Mouse (Mus musculus): ENCODE measurements at regions not wholly inside any gene's neighbourhood (a gene's known extent, or its start where the extent isn't known, plus 50 kb on each side); places are given as distances from the start of the nearest gene placed in this dataset.
"Not testable (repeated sequence)": the region's sequence is repeated elsewhere in the genome, so short reads cannot be mapped to it uniquely, and the experiment has no call there.

DNA sequence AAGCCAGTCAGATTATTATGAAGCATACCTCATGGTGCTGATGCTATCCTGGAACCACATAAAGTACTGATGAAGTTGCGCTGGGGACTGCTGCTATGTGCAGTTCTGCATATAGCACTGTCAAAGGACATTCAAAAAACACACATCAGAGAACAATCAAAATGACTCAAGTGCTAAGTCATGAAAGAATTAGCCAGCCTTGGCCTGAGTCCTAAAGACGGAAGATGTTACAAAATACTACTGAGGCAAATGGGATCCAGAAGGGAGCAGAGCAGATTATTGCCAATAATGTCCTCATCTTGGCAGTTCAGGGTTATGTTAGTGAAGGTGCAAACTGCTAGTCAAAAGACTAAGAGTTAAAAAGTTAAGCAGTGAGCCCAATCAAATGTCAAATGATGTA lies 87.9 kb upstream of the Mpdz start:
- Histone ChIP-seq H3K9me3 (replicated peaks) (no peaks in the 10 kb centered on the region), H3K4me3 (replicated peaks) (no peak overlapping the region), H3K36me3 (no peaks in the 10 kb centered on the region), H3K9ac (no peak overlapping the region), H3K27ac (no peak overlapping the region), H3K4me2 (no peak overlapping the region), H3K27me3 (no peaks in the 10 kb centered on the region), H3K4me1 (replicated peaks) (no peaks in the 10 kb centered on the region)
- WGBS (ENCODE audit: insufficient replicate concordance) = 75% methylated on average over 2 of the region's 2 CpGs
- ATAC-seq (ENCODE audit: low read depth) (no peak), DNase-seq (no peak)

DNA sequence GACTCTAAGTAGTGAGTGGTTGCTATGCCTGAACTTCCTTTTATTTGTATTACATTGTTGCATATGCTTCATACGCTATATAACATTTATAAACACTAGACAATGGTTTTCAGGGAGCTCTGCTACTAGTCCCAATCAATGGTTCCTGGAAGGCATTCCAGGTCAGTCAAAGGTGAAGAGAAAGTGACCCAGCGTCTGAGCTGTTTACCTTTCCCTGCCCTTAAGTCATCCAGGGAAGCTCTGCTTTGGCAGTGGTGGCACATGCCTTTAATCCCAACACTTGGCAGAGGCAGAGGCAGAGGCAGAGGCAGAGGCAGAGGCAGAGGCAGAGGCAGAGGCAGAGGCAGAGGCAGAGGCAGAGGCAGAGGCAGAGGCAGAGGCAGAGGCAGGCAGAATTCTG lies 76.5 kb upstream of the Mpdz start:
- ATAC-seq (ENCODE audit: low read depth); H3K4me1 ChIP-seq (replicated peaks): not testable (repeated sequence)
- 53% methylated on average over 2 of the region's 2 CpGs for WGBS (ENCODE audit: insufficient replicate concordance)

DNA sequence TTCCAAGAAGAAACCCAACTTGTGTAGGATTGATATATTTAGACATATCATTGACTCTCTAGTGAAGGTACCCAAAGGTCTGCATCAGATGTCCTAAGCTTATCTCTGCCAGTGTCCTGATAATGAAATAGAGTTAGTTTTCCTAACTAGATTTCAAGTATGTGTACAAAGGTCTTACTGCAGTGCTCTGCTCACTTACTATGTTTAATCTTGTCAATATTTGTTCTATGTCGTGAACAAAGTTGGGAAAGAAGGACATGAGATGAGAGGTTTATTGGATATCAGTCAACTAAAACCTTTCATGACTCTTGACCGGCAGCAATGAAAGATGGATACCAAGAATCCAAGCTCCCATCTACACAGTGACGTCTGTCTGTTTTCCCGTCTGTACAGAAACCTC lies 71.9 kb upstream of the Mpdz start:
- no peak overlapping the region for H3K9ac ChIP-seq
- 62% methylated on average over 4 of the region's 4 CpGs for WGBS (ENCODE audit: insufficient replicate concordance)
- no peaks in the 10 kb centered on the region for H3K4me1 ChIP-seq (replicated peaks)
- no peak overlapping the region for H3K4me3 ChIP-seq (replicated peaks)
- no peaks in the 10 kb centered on the region for H3K27me3 ChIP-seq
- no peaks in the 10 kb centered on the region for H3K36me3 ChIP-seq
- DNase-seq (no peak), ATAC-seq (ENCODE audit: low read depth) (peak; percentile 54; the same call in 1 of the 2 replicates)
- H3K4me2 ChIP-seq = no peak overlapping the region
- no peak overlapping the region for H3K27ac ChIP-seq
- H3K9me3 ChIP-seq (replicated peaks) = no peaks in the 10 kb centered on the region

More for the DNA sequence above, 76.5 kb upstream of the Mpdz start:
- not testable (repeated sequence) for H3K9ac ChIP-seq; H3K4me2 ChIP-seq; H3K4me3 ChIP-seq (replicated peaks); DNase-seq; H3K27ac ChIP-seq; H3K36me3 ChIP-seq; H3K27me3 ChIP-seq; H3K9me3 ChIP-seq (replicated peaks)

DNA sequence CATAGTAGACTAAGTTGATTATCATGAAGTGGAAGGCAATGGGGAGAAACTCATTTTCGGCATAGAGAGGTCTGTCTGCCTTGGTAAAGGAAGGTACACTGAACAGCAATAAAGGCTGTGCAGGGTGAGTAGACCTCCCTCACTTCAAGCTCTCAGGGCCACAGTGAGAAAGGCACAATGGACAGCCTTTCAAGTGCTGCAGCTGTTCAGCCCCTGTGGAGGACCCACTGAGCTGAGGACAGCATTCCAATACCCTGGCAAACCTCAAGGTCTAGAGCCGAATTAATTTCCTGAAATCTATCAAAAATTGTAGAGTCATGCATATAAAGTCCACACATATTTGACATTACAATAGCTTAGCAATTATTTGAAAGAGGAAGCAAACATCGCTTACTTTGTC lies 69.8 kb upstream of the Mpdz start:
- 65% methylated on average over 3 of the region's 3 CpGs for WGBS (ENCODE audit: insufficient replicate concordance)
- ATAC-seq (ENCODE audit: low read depth) = no peak
- no peak overlapping the region for H3K9ac ChIP-seq

DNA sequence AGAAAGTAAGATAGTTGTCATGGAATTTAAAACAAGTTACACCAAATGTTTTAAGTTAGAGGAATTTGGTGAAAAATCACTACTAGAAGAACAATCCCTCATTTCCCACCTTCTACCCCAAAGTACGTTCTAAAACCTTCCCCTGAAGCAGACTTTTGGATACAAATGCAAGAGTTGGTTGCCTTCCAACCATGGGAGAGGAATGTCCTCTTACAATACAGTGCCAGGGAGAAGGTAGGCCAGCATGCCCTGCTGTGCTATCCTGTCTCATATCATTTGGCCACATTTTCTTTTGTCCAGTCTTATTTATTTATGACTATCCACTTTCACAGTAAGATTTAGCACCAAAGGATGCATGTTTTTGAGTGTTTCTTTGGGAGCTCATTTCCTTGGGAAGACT lies 66.2 kb upstream of the Mpdz start:
- H3K36me3 ChIP-seq = no peaks in the 10 kb centered on the region
- H3K9ac ChIP-seq = no peak overlapping the region
- no peak overlapping the region for H3K4me3 ChIP-seq (replicated peaks)
- H3K4me2 ChIP-seq = no peak overlapping the region
- 54% methylated on average over 1 of the region's 1 CpGs for WGBS (ENCODE audit: insufficient replicate concordance)
- ATAC-seq (ENCODE audit: low read depth) (no peak), DNase-seq (no peak)
- no peaks in the 10 kb centered on the region for H3K27me3 ChIP-seq
- H3K27ac ChIP-seq = no peak overlapping the region
- H3K9me3 ChIP-seq (replicated peaks) = no peaks in the 10 kb centered on the region
- H3K4me1 ChIP-seq (replicated peaks) = no peaks in the 10 kb centered on the region

More for the DNA sequence above, 69.8 kb upstream of the Mpdz start:
- Histone ChIP-seq H3K4me1 (replicated peaks) (no peaks in the 10 kb centered on the region), H3K4me2 (no peak overlapping the region), H3K27me3 (no peaks in the 10 kb centered on the region), H3K4me3 (replicated peaks) (no peak overlapping the region), H3K9me3 (replicated peaks) (no peaks in the 10 kb centered on the region), H3K27ac (no peak overlapping the region), H3K36me3 (no peaks in the 10 kb centered on the region)
- DNase-seq = no peak

DNA sequence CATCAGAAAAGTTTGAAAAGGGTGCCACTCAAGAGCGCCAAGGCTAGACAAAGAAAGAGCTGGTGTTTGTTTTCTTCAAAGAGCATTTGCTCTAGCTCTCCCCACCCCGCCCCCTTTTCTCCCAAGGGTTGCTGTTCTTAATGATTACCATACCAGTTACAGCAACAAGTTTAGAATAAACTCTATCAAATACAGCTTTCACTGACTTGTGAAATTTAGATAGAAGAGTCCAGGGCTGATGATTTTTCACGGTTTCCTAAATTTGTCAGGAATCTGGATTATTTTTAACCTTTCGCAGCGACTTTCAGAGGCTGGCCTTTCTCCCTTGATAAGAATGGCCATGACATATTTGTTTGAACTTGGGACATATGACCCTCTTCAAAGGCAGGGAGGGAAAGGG lies 64.2 kb upstream of the Mpdz start:
- ATAC-seq (ENCODE audit: low read depth) (no peak), DNase-seq (no peak)
- Histone ChIP-seq H3K9ac (no peak overlapping the region), H3K27ac (no peak overlapping the region), H3K4me1 (replicated peaks) (no peaks in the 10 kb centered on the region), H3K4me2 (no peak overlapping the region), H3K4me3 (replicated peaks) (no peak overlapping the region), H3K27me3 (no peaks in the 10 kb centered on the region), H3K36me3 (no peaks in the 10 kb centered on the region), H3K9me3 (replicated peaks) (no peaks in the 10 kb centered on the region)
- 68% methylated on average over 5 of the region's 5 CpGs for WGBS (ENCODE audit: insufficient replicate concordance)

DNA sequence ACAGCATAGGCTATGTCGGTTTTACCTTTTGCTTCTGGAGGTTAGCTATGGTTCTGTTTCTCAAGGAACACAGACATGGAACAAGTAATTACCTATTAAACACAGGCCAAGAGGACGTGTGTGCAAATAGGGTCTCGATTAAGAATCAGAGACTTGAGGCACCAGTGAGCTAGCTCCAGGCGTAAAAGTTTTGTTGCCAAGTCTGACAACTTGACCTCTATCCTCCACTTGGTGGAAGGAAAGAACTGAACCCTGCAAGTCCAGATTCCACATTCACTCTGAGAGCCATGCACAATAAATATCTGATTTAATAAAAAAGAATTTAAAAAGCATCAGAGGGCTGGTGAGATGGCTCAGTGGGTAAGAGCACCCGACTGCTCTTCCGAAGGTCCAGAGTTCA lies 63.7 kb upstream of the Mpdz start:
- no peaks in the 10 kb centered on the region for H3K36me3 ChIP-seq
- no peaks in the 10 kb centered on the region for H3K9me3 ChIP-seq (replicated peaks)
- 77% methylated on average over 6 of the region's 6 CpGs for WGBS (ENCODE audit: insufficient replicate concordance)
- DNase-seq (no peak), ATAC-seq (ENCODE audit: low read depth) (no peak)
- no peaks in the 10 kb centered on the region for H3K27me3 ChIP-seq
- H3K9ac ChIP-seq = no peak overlapping the region
- H3K27ac ChIP-seq = no peak overlapping the region
- no peak overlapping the region for H3K4me2 ChIP-seq
- no peaks in the 10 kb centered on the region for H3K4me1 ChIP-seq (replicated peaks)
- H3K4me3 ChIP-seq (replicated peaks) = no peak overlapping the region

DNA sequence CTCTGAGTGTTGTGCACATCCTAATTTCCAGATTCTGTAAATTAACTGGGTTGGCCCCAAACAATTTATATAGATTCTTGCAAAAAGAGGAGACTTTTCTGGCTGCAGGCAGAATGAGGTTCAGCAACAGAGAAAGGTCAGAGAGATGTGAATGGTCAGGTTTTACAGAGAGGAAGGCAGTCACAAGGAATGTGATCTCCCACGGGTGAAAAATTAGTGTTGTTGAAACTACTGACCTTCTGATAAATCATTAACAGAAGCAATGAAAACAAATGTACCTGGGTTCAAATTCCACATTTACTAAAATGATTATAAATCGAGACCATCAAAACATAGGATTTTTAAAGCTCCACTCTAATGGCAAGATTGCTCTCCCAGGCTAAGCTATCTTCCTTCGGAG lies 62.5 kb upstream of the Mpdz start:
- H3K9me3 ChIP-seq (replicated peaks) = no peaks in the 10 kb centered on the region
- H3K4me2 ChIP-seq = no peak overlapping the region
- no peak for DNase-seq
- H3K9ac ChIP-seq = no peak overlapping the region
- H3K4me3 ChIP-seq (replicated peaks) = no peak overlapping the region
- H3K27ac ChIP-seq = no peak overlapping the region
- H3K4me1 ChIP-seq (replicated peaks) = no peaks in the 10 kb centered on the region
- H3K36me3 ChIP-seq = no peaks in the 10 kb centered on the region
- 60% methylated on average over 3 of the region's 3 CpGs for WGBS (ENCODE audit: insufficient replicate concordance)
- H3K27me3 ChIP-seq = no peaks in the 10 kb centered on the region
- ATAC-seq (ENCODE audit: low read depth) = no peak

DNA sequence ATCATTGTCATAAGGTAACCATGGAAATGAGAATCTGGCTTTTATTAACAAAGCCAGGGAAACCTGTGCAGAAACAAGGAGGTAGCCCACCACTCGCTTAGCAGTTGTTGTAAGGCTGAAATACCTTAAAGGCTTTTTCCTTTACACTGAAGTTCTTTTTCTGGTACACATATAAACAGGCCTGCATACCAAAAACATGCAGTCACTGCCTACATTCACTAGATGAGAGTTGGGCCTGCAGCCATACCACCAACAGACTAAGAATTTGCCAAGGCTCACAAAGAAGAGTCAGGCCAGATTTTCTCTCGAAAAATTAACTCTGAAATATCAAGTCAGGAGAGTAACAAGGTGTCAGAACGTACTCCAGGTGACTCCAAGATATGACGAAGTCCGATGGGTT lies 61.3 kb upstream of the Mpdz start:
- H3K27me3 ChIP-seq = no peaks in the 10 kb centered on the region
- H3K4me1 ChIP-seq (replicated peaks) = no peaks in the 10 kb centered on the region
- 69% methylated on average over 5 of the region's 5 CpGs for WGBS (ENCODE audit: insufficient replicate concordance)
- no peak for ATAC-seq (ENCODE audit: low read depth)
- no peak overlapping the region for H3K27ac ChIP-seq
- no peak overlapping the region for H3K4me3 ChIP-seq (replicated peaks)
- H3K4me2 ChIP-seq = no peak overlapping the region
- H3K9ac ChIP-seq = no peak overlapping the region
- no peaks in the 10 kb centered on the region for H3K36me3 ChIP-seq
- no peak for DNase-seq
- H3K9me3 ChIP-seq (replicated peaks) = no peaks in the 10 kb centered on the region

DNA sequence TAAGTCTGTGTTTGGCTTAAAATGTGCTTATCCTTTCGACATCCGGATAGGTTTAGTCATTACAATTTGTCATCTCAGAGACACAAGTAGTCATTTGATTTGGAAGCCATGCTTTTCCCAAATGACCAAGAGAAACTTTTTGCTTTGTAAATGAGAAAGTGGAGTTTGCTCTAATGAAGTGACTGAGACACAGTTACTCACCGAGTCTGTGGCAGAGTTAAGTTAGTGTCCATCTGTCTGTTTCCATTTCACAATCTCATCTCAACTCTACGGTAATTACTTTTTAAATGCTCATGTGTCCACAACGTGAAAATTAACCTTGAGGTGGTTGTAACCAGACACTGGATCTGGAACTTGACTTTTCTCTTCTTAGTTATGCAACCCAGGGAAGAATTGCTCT lies 59.2 kb upstream of the Mpdz start:
- Histone ChIP-seq H3K9ac (no peak overlapping the region), H3K27me3 (no peaks in the 10 kb centered on the region), H3K4me1 (replicated peaks) (no peaks in the 10 kb centered on the region), H3K4me3 (replicated peaks) (no peak overlapping the region), H3K36me3 (no peaks in the 10 kb centered on the region), H3K9me3 (replicated peaks) (no peaks in the 10 kb centered on the region), H3K4me2 (no peak overlapping the region), H3K27ac (no peak overlapping the region)
- 64% methylated on average over 5 of the region's 5 CpGs for WGBS (ENCODE audit: insufficient replicate concordance)
- ATAC-seq (ENCODE audit: low read depth) = no peak
- no peak for DNase-seq

DNA sequence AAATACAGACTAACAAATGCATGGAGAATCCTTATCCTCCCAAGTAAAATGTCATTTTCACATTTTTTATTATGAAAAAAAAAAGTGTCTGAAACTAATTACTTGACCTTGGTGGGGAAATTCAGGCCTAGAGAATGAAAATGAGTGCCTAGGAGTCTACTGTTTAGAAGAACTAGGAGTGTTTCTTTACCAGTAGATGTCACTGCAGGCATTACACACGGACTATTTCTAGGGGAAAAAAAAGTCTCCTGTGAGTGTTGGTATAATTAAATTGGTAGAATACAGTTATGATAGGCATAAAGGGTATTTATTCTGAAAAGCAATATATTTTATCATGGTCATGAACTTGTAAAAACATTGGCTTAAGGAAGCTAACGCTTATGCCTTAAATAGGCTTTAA lies 55.5 kb upstream of the Mpdz start:
- Histone ChIP-seq H3K9ac (no peak overlapping the region), H3K4me2 (no peak overlapping the region), H3K4me3 (replicated peaks) (no peak overlapping the region), H3K4me1 (replicated peaks) (no peaks in the 10 kb centered on the region), H3K27ac (no peak overlapping the region), H3K9me3 (replicated peaks) (no peaks in the 10 kb centered on the region), H3K27me3 (no peaks in the 10 kb centered on the region), H3K36me3 (no peaks in the 10 kb centered on the region)
- no peak for DNase-seq
- ATAC-seq (ENCODE audit: low read depth) = no peak
- 38% methylated on average over 2 of the region's 2 CpGs for WGBS (ENCODE audit: insufficient replicate concordance)

DNA sequence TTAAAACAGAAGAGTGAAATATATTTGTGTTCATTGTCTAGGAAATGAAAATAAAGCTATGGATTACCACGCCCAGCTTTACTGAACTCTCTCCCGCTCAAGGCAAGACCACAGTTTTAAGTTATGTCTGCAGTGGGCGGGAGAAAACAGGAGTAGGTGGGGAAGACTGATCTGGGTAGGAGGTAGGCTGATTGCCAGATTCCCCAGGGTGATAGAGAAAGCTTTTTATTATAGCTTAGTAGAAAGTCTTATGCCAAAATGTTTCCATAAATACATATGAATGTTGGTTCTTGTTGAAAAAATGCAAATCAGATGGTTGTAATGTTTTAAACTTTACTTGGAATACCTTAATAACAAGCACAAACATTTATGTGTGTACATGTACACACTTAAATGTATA lies 50.2 kb upstream of the Mpdz start:
- Histone ChIP-seq H3K4me2 (no peak overlapping the region), H3K9ac (no peak overlapping the region), H3K4me3 (replicated peaks) (no peak overlapping the region), H3K9me3 (replicated peaks) (no peaks in the 10 kb centered on the region), H3K27ac (no peak overlapping the region), H3K4me1 (replicated peaks) (no peaks in the 10 kb centered on the region), H3K27me3 (no peaks in the 10 kb centered on the region), H3K36me3 (no peaks in the 10 kb centered on the region)
- 55% methylated on average over 3 of the region's 3 CpGs for WGBS (ENCODE audit: insufficient replicate concordance)
- DNase-seq (no peak), ATAC-seq (ENCODE audit: low read depth) (no peak)

Measured in liver, embryonic 13.5 days (tissue).